Mouse (Mus musculus) naive thymus-derived CD4-positive, alpha-beta T cell, adult 2 months (primary cell): Measurements from ENCODE around the gene Kirrel2.
"Not testable (repeated sequence)": the region's sequence is repeated elsewhere in the genome, so short reads cannot be mapped to it uniquely, and the experiment has no call there.

ENCODE experiments used
- DNase-seq: peaks from one replicate; pipeline ENCODE4 v3.0.0-alpha.2; 2011; ENCODE audit warnings: low read depth

The Kirrel2 gene

GRCm38 (mm10) chr7:30457629-30458330 is at the start of gene Kirrel2, which contains the start of gene Nphs1:
TSS of gene Kirrel2 (minus strand) at chr7:30457690.
TSS of gene Nphs1 (plus strand) at chr7:30458315.
- DNase-seq: no peak

- not testable (repeated sequence) for DNase-seq
Measured at GRCm38 (mm10) chr7:30501159-30501558, 43.7 kb upstream of the Kirrel2 start.

GRCm38 (mm10) chr7:30495506-30496042 is 38.1 kb upstream of the Kirrel2 start:
- not testable (repeated sequence) for DNase-seq

- DNase-seq: no peak
Measured at GRCm38 (mm10) chr7:30493401-30493931, 36.0 kb upstream of the Kirrel2 start, which contains the start of gene Prodh2. TSS of gene Prodh2 (plus strand) at chr7:30493622.

GRCm38 (mm10) chr7:30492765-30493164 is 35.3 kb upstream of the Kirrel2 start:
- DNase-seq: peak; percentile 84

- no peak for DNase-seq
Measured at GRCm38 (mm10) chr7:30490957-30491307, 33.4 kb upstream of the Kirrel2 start.

- DNase-seq: peak; percentile 69
Measured at GRCm38 (mm10) chr7:30490251-30490956, 32.9 kb upstream of the Kirrel2 start.

- no peak for DNase-seq
Measured at GRCm38 (mm10) chr7:30484250-30484649, 26.8 kb upstream of the Kirrel2 start.

- no peak for DNase-seq
Measured at GRCm38 (mm10) chr7:30477415-30478381, 20.2 kb upstream of the Kirrel2 start.

- not testable (repeated sequence) for DNase-seq
Measured at GRCm38 (mm10) chr7:30476136-30476535, 18.6 kb upstream of the Kirrel2 start.

GRCm38 (mm10) chr7:30474999-30475398 is 17.5 kb upstream of the Kirrel2 start:
- DNase-seq: no peak

GRCm38 (mm10) chr7:30472411-30472810 is 14.9 kb upstream of the Kirrel2 start:
- DNase-seq: peak; percentile 63

- no peak for DNase-seq
Measured at GRCm38 (mm10) chr7:30464816-30465300, 7.4 kb upstream of the Kirrel2 start.

GRCm38 (mm10) chr7:30463996-30464395 is 6.5 kb upstream of the Kirrel2 start:
- no peak for DNase-seq

GRCm38 (mm10) chr7:30463568-30463967 is 6.1 kb upstream of the Kirrel2 start:
- no peak for DNase-seq

GRCm38 (mm10) chr7:30459484-30459883 is 2.0 kb upstream of the Kirrel2 start:
- DNase-seq: no peak

- no peak for DNase-seq
Measured at GRCm38 (mm10) chr7:30456911-30457628, 420 bp downstream of the Kirrel2 start.

- DNase-seq: no peak
Measured at GRCm38 (mm10) chr7:30456487-30456886, 1.0 kb downstream of the Kirrel2 start.

GRCm38 (mm10) chr7:30454259-30454658 is 3.2 kb downstream of the Kirrel2 start:
- no peak for DNase-seq

GRCm38 (mm10) chr7:30453766-30454165 is 3.7 kb downstream of the Kirrel2 start:
- DNase-seq: peak; percentile 76

GRCm38 (mm10) chr7:30453327-30453726 is 4.2 kb downstream of the Kirrel2 start:
- peak; percentile 46 for DNase-seq
